Mouse (Mus musculus) retina, postnatal 7 days (tissue): Measurements from ENCODE around the gene Zdhhc23.

Experiments
- DNase-seq: peaks from one replicate; pipeline ENCODE4 v3.0.0-alpha.2; 2012; ENCODE audit warnings: low read depth, low spot score

Gene Zdhhc23

GRCm38 (mm10) chr16:43970426-43970825, 9.2 kb downstream of the Zdhhc23 start:
- no peak for DNase-seq

GRCm38 (mm10) chr16:43965781-43966389, 13.7 kb downstream of the Zdhhc23 start:
- DNase-seq: no peak

GRCm38 (mm10) chr16:43963780-43964179, 15.8 kb downstream of the Zdhhc23 start:
- DNase-seq: no peak

- DNase-seq: no peak
These were observed 16.3 kb downstream of the Zdhhc23 start for GRCm38 (mm10) chr16:43963291-43963690.

- DNase-seq: no peak
These were observed 21.6 kb downstream of the Zdhhc23 start for GRCm38 (mm10) chr16:43958038-43958437.

- DNase-seq: no peak
These were observed 24.7 kb downstream of the Zdhhc23 start for GRCm38 (mm10) chr16:43954913-43955312.

- no peak for DNase-seq
These were observed 28.0 kb downstream of the Zdhhc23 start for GRCm38 (mm10) chr16:43951591-43951990.

GRCm38 (mm10) chr16:43945869-43946268, 33.7 kb downstream of the Zdhhc23 start:
- DNase-seq: no peak

- DNase-seq: no peak
These were observed 34.2 kb downstream of the Zdhhc23 start for GRCm38 (mm10) chr16:43945351-43945750.

- no peak for DNase-seq
These were observed 38.7 kb downstream of the Zdhhc23 start for GRCm38 (mm10) chr16:43940846-43941245.

GRCm38 (mm10) chr16:43935892-43936291, 43.7 kb downstream of the Zdhhc23 start:
- no peak for DNase-seq

- DNase-seq: no peak
These were observed 44.2 kb downstream of the Zdhhc23 start for GRCm38 (mm10) chr16:43935367-43935766.

GRCm38 (mm10) chr16:43934856-43935255, 44.7 kb downstream of the Zdhhc23 start:
- no peak for DNase-seq

- DNase-seq: no peak
These were observed 46.5 kb downstream of the Zdhhc23 start for GRCm38 (mm10) chr16:43933041-43933440.

GRCm38 (mm10) chr16:43932319-43932718, 47.3 kb downstream of the Zdhhc23 start:
- DNase-seq: no peak

GRCm38 (mm10) chr16:43931502-43931901, 48.1 kb downstream of the Zdhhc23 start:
- DNase-seq: no peak

- no peak for DNase-seq
These were observed 49.0 kb downstream of the Zdhhc23 start for GRCm38 (mm10) chr16:43930577-43930976.

GRCm38 (mm10) chr16:43926341-43926859, 53.2 kb downstream of the Zdhhc23 start, which contains the start of gene Qtrt2:
Gene Qtrt2 (minus strand): TSS chr16:43926809.
- DNase-seq: no peak

GRCm38 (mm10) chr16:43925846-43926245, 53.7 kb downstream of the Zdhhc23 start:
- no peak for DNase-seq

- no peak for DNase-seq
These were observed 54.5 kb downstream of the Zdhhc23 start for GRCm38 (mm10) chr16:43925001-43925558.

- DNase-seq: no peak
These were observed 57.0 kb downstream of the Zdhhc23 start for GRCm38 (mm10) chr16:43922630-43923029.

- DNase-seq: no peak
These were observed 57.6 kb downstream of the Zdhhc23 start for GRCm38 (mm10) chr16:43922024-43922423.

- DNase-seq: no peak
These were observed 60.7 kb downstream of the Zdhhc23 start for GRCm38 (mm10) chr16:43918867-43919266.
